Mouse (Mus musculus) hindlimb bud, embryonic 11.5 days (tissue): ENCODE data around the gene Gm38655.
"Not testable (repeated sequence)": the region's sequence is repeated elsewhere in the genome, so short reads cannot be mapped to it uniquely, and the experiment has no call there.

Source experiments
- DNase-seq: peaks from one replicate; pipeline ENCODE4 v3.0.0-alpha.2; 2012; ENCODE audit warnings: low read depth, low spot score; ENCODE audit errors: extremely low spot score

Gm38655 gene

GRCm38 (mm10) chr17:25172558-25172957 is 2.7 kb downstream of the Gm38655 start:
- DNase-seq = no peak

GRCm38 (mm10) chr17:25169706-25170105 is 5.6 kb downstream of the Gm38655 start:
- no peak for DNase-seq

- no peak for DNase-seq
Measured at GRCm38 (mm10) chr17:25165970-25166671, 9.2 kb downstream of the Gm38655 start.

- no peak for DNase-seq
Measured at GRCm38 (mm10) chr17:25164770-25165169, 10.5 kb downstream of the Gm38655 start.

- no peak for DNase-seq
Measured at GRCm38 (mm10) chr17:25163387-25163786, 11.9 kb downstream of the Gm38655 start.

- no peak for DNase-seq
Measured at GRCm38 (mm10) chr17:25162161-25162560, 13.1 kb downstream of the Gm38655 start, which contains the start of gene Ccdc154. Ccdc154 (plus strand) TSS chr17:25162461.

GRCm38 (mm10) chr17:25139960-25140359 is 35.3 kb downstream of the Gm38655 start:
- DNase-seq = no peak

GRCm38 (mm10) chr17:25138803-25139202 is 36.5 kb downstream of the Gm38655 start:
- no peak for DNase-seq

GRCm38 (mm10) chr17:25135622-25136021 is 39.6 kb downstream of the Gm38655 start:
- no peak for DNase-seq

- peak; percentile 83 for DNase-seq
Measured at GRCm38 (mm10) chr17:25133275-25133698, 42.0 kb downstream of the Gm38655 start, which contains the start of gene Clcn7. Clcn7 (plus strand) TSS chr17:25133391.

GRCm38 (mm10) chr17:25130060-25130459 is 45.2 kb downstream of the Gm38655 start:
- DNase-seq = no peak

- DNase-seq = no peak
Measured at GRCm38 (mm10) chr17:25127681-25128080, 47.6 kb downstream of the Gm38655 start.

- no peak for DNase-seq
Measured at GRCm38 (mm10) chr17:25127079-25127478, 48.2 kb downstream of the Gm38655 start.

- not testable (repeated sequence) for DNase-seq
Measured at GRCm38 (mm10) chr17:25125442-25126060, 49.7 kb downstream of the Gm38655 start.

- no peak for DNase-seq
Measured at GRCm38 (mm10) chr17:25123979-25124378, 51.3 kb downstream of the Gm38655 start.
